Mouse (Mus musculus): ENCODE measurements around the gene Apba1.

Apba1 gene

DNA sequence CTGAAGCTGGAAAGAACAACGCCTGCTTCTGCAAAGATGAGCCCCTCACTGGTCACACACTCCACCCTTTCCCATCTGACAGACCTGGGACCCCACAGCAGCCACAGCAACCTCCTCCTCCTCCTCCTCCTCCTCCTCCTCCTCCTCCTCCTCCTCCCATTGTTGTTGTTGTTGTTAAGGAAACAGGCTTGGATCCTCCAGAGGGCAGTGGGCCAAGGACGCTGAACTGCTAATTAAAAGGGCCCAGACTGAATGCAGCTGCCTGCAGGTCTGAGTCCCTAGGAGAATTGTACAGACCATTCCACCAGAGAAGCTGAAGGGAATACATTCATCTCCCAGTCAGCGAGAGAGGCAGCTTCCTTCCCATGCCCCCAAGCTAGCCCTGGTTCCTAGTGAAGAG lies 201.6 kb downstream of the Apba1 start:
- no peak for TF ChIP-seq GATA4 (IDR thresholded peaks at IDR 0.05; ENCODE audit: insufficient replicate concordance, low read length)

GRCm38 (mm10) chr19:23960831-23961447 lies 202.3 kb downstream of the Apba1 start:
- TF ChIP-seq GATA4 (IDR thresholded peaks at IDR 0.05; ENCODE audit: insufficient replicate concordance, low read length) = no peak

GRCm38 (mm10) chr19:23961516-23961915 lies 202.8 kb downstream of the Apba1 start:
- no peak for TF ChIP-seq GATA4 (IDR thresholded peaks at IDR 0.05; ENCODE audit: insufficient replicate concordance, low read length)

DNA sequence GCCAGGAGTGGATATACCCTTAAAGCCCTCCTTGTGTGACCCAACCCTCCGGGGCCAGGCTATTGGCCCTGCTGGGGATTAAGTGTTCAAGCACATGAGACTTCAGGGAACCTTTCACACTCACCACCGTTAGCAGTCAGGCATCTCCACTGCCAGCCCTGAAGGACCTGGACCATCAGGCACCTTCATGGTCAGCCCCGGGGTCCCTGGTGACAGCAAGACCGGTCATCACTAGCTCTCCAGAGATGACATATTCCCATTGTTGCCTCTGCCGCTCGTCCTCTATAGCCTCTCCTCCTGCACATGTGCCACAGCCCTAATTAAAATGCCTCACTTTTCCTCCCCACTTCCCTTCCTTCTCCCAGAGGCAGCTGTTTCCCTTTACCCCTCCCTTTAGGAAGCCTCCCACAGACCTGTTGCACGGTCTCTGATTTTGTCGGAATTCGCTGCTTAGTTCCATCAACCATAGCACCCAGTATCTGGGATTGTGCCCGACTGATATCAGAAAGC lies 205.8 kb downstream of the Apba1 start:
- TF ChIP-seq GATA4 (IDR thresholded peaks at IDR 0.05; ENCODE audit: insufficient replicate concordance, low read length) = no peak

GRCm38 (mm10) chr19:23966376-23966775 lies 207.7 kb downstream of the Apba1 start:
- TF ChIP-seq GATA4 (IDR thresholded peaks at IDR 0.05; ENCODE audit: insufficient replicate concordance, low read length) = no peak

- no peak for TF ChIP-seq GATA4 (IDR thresholded peaks at IDR 0.05; ENCODE audit: insufficient replicate concordance, low read length)
These were observed 208.5 kb downstream of the Apba1 start for GRCm38 (mm10) chr19:23967156-23967555.

GRCm38 (mm10) chr19:23968125-23968861 lies 209.6 kb downstream of the Apba1 start:
- no peak for TF ChIP-seq GATA4 (IDR thresholded peaks at IDR 0.05; ENCODE audit: insufficient replicate concordance, low read length)

DNA sequence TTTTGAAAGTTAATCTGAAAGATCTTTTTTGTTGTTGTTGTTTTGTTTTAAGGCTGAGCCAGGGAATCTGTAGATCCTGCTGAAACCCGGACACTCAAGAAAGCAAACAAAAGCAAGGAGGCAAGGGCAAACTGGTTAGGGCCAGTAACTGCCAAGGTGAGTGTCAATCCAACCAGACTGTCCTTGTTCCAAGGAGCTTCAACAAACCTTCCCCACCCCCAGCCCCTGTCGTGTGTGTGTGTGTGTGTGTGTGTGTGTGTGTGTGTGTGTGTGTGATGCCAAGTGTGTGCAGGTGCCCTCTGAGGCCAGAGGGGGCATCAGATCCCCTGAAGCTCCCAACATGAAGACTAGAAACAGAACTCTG lies 210.2 kb downstream of the Apba1 start:
- no peak for TF ChIP-seq GATA4 (IDR thresholded peaks at IDR 0.05; ENCODE audit: insufficient replicate concordance, low read length)

DNA sequence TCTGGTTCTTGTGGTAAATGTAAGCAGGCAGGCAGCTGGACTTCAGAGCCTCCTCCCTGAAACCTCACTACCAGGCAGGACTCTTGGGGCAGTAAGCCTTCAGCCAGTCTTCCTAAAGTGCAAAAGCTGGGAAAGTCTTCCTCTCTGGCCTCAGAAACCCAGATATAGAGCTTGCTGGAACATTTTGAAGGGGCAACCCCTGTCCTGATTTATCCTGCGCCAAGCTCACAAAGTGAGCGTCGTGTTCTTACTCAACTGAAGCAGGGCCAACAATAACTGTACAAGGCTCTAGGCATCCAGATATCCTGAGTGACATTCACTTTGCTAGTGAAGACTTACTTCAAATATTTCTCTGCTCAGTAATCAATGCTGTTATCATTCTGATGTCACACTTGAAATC lies 211.7 kb downstream of the Apba1 start:
- TF ChIP-seq GATA4 (IDR thresholded peaks at IDR 0.05; ENCODE audit: insufficient replicate concordance, low read length) = no peak

- TF ChIP-seq GATA4 (IDR thresholded peaks at IDR 0.05; ENCODE audit: insufficient replicate concordance, low read length) = no peak
These were observed 212.7 kb downstream of the Apba1 start for GRCm38 (mm10) chr19:23971391-23971790.

DNA sequence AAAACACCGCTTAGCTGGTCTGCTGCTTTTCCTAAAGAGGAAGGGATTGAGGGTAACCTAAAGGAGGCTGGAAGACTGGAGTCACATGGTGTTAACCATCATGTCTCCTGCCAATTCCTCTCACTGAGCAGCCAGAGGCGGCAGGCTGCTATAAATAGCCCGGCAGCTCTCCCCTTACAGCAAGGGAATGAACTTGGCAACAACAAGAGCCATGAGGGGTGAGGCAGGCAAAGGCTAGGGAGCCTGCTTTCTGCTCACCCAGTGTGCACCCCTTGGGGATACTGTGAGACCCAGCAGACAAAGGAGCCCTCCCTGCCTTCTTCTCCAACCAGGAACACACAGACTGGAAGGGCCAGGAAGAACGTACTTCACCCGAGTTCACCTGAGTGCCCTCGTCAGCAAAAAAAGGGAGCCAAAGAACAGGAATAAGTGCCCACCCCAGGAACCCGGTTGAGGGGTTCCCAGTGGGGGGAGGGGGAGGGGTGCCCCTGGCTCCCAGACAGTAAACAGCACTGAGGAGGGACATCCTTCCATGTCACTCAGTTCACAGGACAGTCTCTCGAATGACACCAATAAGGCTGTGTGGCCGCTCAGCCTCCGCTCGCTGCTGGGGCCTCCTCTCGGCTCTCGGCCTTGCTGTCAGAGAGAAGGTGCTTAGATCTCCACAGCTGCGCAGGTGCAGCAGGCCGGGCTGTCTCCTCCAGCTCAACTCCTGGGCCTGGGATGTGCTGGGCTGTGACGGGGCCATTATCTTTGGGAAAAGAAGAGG lies 214.4 kb downstream of the Apba1 start:
- TF ChIP-seq GATA4 (IDR thresholded peaks at IDR 0.05; ENCODE audit: insufficient replicate concordance, low read length) = no peak

GRCm38 (mm10) chr19:23977901-23978443 lies 219.3 kb downstream of the Apba1 start:
- no peak for TF ChIP-seq GATA4 (IDR thresholded peaks at IDR 0.05; ENCODE audit: insufficient replicate concordance, low read length)

DNA sequence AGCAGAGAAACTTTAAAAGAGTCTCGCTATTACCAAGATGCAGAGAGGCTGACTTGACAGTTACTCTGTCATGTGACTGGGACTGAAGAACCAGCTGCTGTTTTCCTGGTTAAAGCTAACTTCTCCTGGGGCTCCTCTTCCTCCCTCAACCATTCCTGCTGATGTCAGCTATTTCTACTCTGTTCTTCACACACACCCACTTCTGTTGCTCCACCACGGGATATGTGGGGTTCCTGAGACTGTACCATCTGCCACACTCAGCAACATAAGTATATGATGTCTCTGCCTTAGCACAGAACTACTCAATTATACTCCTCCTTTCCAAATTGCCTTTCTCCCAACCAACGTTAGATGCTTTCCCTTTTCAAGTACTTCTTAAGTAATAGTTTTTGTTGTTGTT lies 221.9 kb downstream of the Apba1 start:
- no peak for TF ChIP-seq GATA4 (IDR thresholded peaks at IDR 0.05; ENCODE audit: insufficient replicate concordance, low read length)

DNA sequence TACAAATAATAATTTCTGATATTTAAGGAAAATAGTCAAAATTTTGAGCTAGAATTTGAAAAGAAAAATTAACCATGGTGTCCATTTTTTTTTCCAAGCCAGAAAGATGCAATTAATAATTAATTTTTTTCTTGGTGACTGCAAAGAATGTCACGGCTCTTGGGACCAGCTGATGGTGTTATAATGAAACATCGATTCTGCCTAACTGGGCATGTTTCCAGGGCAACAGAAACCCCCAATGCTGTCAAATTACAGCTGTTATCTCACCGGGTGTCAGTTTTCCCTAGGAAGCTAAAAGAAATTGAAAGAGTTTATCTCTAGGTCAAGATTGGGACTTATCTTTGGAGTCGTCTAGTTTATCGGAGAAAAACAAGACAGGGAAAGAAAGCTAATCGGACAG lies 225.5 kb downstream of the Apba1 start:
- no peak for TF ChIP-seq GATA4 (IDR thresholded peaks at IDR 0.05; ENCODE audit: insufficient replicate concordance, low read length)

GRCm38 (mm10) chr19:23987291-23987690 lies 228.6 kb downstream of the Apba1 start:
- no peak for TF ChIP-seq GATA4 (IDR thresholded peaks at IDR 0.05; ENCODE audit: insufficient replicate concordance, low read length)

DNA sequence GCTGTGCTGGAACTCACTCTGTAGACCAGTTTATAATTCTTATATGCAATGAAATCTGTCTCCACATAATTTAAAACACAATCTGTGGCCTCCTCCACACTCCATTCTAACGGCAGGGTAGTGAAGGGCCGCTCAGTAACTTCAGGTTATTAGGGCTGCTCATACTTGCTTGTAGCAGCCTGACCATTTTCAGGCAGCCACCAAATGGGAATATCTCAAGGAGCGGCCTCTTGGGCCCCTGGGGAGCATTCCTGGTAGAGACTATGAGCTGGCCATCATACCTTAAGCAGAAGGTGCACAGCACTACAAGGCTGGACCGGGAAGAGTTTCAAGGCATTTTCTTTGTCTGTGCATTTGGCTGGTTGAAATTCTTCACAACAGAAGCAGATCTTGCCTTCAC lies 229.5 kb downstream of the Apba1 start:
- no peak for TF ChIP-seq GATA4 (IDR thresholded peaks at IDR 0.05; ENCODE audit: insufficient replicate concordance, low read length)
